Mouse (Mus musculus) heart, embryonic 11.5 days (tissue): ENCODE results near the gene Fam120a. TPM values are rescaled to one million over a fixed set of nuclear protein-coding genes. Genes with fewer than 3 reads are reported as not detected.

Source experiments
- ATAC-seq: fragments of 200-750 bp; cut with Nextera tagmentation; replicated peaks from 2 replicates; pipeline ENCODE4 v1.8.0; 2017; ENCODE audit warnings: moderate library complexity; ENCODE audit not compliant: insufficient number of reproducible peaks, low FRiP score, low TSS enrichment
- H3K27ac ChIP-seq: fragments of 300-500 bp; sonication (generic); 2 replicates; pipeline ENCODE4 v1.5.1; 2014; ENCODE audit warnings: mild to moderate bottlenecking, low read depth, low read length
- H3K27me3 ChIP-seq: fragments of 300-500 bp; sonication (generic); 2 replicates; pipeline ENCODE4 v1.6.1; 2014; ENCODE audit warnings: mild to moderate bottlenecking, low read length, mixed read lengths; ENCODE audit not compliant: control insufficient read depth, insufficient read depth
- H3K36me3 ChIP-seq: fragments of 300-500 bp; sonication (generic); 2 replicates; pipeline ENCODE4 v1.6.1; 2014; ENCODE audit warnings: mild to moderate bottlenecking, low read length, moderate library complexity, mixed read lengths; ENCODE audit not compliant: control insufficient read depth, insufficient read depth
- H3K4me1 ChIP-seq: fragments of 300-500 bp; sonication (generic); 2 replicates; pipeline ENCODE4 v1.6.1; 2014; ENCODE audit warnings: low read length; ENCODE audit not compliant: control insufficient read depth, insufficient read depth
- H3K4me2 ChIP-seq: fragments of 300-500 bp; sonication (generic); 2 replicates; pipeline ENCODE4 v1.6.1; 2014; ENCODE audit warnings: mild to moderate bottlenecking, moderate library complexity
- H3K4me3 ChIP-seq: fragments of 300-500 bp; sonication (generic); 2 replicates; pipeline ENCODE4 v1.5.1; 2014; ENCODE audit warnings: low read depth, low read length
- H3K9ac ChIP-seq: fragments of 300-500 bp; sonication (generic); 2 replicates; pipeline ENCODE4 v1.6.1; 2014; ENCODE audit warnings: mild to moderate bottlenecking, low read depth, low read length, moderate library complexity
- H3K9me3 ChIP-seq: fragments of 300-500 bp; sonication (generic); replicated peaks from 2 replicates; pipeline ENCODE4 v1.6.1; 2016; ENCODE audit warnings: low read length; ENCODE audit not compliant: control insufficient read depth
- WGBS: fragments of 180-500 bp; shearing (Covaris S2); extraction: QIAGEN DNeasy Blood & Tissue Kit; methylation state at CpG from one replicate; pipeline ENCODE4 v1.1.7; 2014; ENCODE audit not compliant: insufficient replicate concordance; 5-methylcytosine and 5-hydroxymethylcytosine counted together
- polyA plus RNA-seq: library from polyadenylated mRNA; unstranded; fragments of >200 nt; fragmentation: Nextera tagmentation; extraction: Ambion mirVana; gene quantifications from 2 replicates; pipeline ENCODE4 v1.2.1, GENCODE M21; 2014

Gene Fam120a
- polyA plus RNA-seq, 1 experiment from 2014 or later, result 31.2 TPM

DNA sequence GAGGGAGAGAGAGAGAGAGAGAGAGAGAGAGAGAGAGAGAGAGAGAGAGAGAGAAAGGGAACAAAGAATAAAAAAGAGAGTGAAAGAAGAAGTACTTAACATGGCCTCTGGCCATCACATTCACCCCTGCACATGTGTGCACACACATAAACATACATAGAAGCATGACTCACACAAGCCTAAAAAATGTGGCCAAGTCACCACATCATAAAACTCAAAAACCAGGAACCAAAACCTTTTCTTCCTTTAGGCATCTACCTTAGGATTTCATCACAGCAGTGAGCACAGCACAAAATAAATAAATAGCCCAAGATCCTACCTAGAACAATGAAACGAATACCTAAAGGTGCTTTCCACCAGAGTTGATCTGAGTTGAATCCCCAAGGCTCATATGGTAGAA is 105.9 kb downstream of the Fam120a start:
- ATAC-seq, result no peak
- Histone ChIP-seq H3K4me1 (peaks cover 32% of the 10 kb centered on the region), H3K9ac (no peak overlapping the region), H3K4me3 (no peak overlapping the region), H3K27ac (no peak overlapping the region), H3K36me3 (no peaks in the 10 kb centered on the region), H3K27me3 (no peaks in the 10 kb centered on the region), H3K9me3 (no peaks in the 10 kb centered on the region), H3K4me2 (no peak overlapping the region)
- 91% methylated on average over 1 of the region's 1 CpGs for WGBS

DNA sequence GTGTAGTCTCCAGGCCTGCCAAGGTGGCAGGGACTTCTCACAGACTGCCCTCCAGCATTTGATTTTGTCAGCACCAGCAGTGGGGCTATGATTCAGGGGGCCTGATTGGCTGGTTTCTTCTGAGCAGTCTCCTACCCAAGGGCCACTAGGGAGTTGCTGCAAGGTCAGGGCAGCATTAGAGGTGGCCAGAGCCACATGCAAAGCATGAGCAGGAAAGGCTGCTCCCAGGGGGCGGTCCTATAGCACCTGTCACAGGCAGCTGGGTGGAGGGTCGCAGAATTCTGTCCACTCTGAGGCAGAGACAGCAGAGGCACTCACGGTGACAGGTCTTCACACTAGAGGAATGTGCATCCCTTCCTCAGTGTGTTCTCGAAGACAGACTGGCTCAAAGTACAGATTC is 109.0 kb downstream of the Fam120a start:
- Histone ChIP-seq H3K9ac (no peak overlapping the region), H3K27ac (no peak overlapping the region), H3K36me3 (no peaks in the 10 kb centered on the region), H3K27me3 (no peaks in the 10 kb centered on the region), H3K4me1 (peaks cover 41% of the 10 kb centered on the region), H3K4me3 (no peak overlapping the region), H3K9me3 (no peaks in the 10 kb centered on the region), H3K4me2 (no peak overlapping the region)
- WGBS, result 65% methylated on average over 4 of the region's 4 CpGs
- no peak for ATAC-seq

DNA sequence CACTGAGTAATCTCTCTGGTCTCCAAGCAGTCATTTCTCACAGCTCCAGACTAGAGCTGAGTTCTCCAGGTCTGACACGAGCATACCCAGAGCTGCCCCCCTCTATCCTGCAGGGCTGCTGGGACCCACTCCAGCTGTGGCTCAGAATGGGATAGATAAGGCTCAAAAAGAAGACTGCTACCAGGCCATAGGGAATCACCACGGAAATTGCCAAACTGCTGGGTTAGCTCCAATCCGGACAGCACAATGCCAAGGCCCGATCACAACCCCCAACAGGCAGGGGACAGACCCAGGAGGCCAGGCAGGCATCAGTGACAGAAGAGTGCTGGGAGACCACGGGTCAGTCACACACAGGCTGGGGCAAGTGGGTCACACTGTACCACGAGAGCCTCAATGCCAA is 109.8 kb downstream of the Fam120a start:
- WGBS, result 47% methylated on average over 6 of the region's 6 CpGs
- Histone ChIP-seq H3K9me3 (no peaks in the 10 kb centered on the region), H3K36me3 (no peaks in the 10 kb centered on the region), H3K9ac (no peak overlapping the region), H3K27me3 (no peaks in the 10 kb centered on the region), H3K4me1 (peaks cover 43% of the 10 kb centered on the region), H3K4me2 (no peak overlapping the region), H3K4me3 (no peak overlapping the region), H3K27ac (no peak overlapping the region)
- ATAC-seq, result no peak

DNA sequence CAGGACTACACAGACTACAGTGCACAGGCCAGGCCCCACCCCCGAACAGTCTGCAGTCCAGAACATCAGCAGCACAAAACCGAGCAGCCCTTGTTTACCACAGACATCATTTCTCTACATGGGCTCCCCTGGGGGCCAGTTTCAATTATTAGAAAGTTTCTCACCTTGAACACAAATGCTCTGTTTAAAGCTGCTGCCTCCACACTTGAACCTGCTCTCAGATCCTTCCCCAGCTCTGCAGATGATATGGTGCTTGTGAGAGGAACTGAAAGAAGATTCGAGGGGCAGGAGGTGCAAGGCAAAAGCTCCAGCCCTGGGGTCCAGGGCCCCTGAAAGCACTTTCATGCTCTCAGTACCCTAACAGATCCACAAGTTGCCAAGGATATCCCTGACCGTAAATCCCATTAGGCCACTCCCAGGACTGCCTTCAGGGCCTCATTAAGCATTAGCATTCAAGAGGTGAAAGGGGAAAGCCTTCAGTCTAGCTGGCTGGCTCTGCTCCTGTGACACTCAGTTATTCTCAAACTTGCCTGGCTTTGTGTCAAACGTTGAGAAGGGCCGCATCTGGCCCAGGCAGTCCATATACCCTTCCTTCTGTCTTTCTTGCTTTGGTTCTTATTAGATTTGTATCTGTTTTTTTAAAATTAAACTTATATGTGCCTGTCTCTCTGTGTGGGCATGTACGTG is 110.4 kb downstream of the Fam120a start:
- no peak for ATAC-seq
- no peak overlapping the region for H3K4me3 ChIP-seq
- no peak overlapping the region for H3K27ac ChIP-seq
- H3K27me3 ChIP-seq, result no peaks in the 10 kb centered on the region
- H3K36me3 ChIP-seq, result no peaks in the 10 kb centered on the region
- 59% methylated on average over 7 of the region's 7 CpGs for WGBS
- peaks cover 47% of the 10 kb centered on the region for H3K4me1 ChIP-seq
- no peaks in the 10 kb centered on the region for H3K9me3 ChIP-seq
- no peak overlapping the region for H3K9ac ChIP-seq
- H3K4me2 ChIP-seq, result no peak overlapping the region

DNA sequence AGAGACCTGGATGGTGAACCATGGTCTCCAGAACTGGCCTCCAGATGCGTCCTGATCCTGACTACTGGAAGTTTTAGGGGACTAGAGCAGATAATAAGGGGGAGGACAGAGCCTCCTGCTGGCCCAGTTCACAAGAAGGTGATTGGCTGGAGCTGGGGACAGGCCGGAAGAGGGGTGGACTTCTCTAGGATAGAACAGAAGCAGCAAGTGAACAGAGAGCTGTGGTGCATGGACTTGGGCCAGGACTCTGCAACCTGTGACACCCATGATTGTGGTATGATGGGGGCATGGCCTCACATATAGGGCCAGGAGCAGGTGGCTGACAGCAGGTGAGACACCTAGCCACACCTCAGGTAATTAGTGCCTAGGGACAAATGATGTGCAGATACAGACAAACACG is 113.9 kb downstream of the Fam120a start:
- Histone ChIP-seq H3K9ac (no peak overlapping the region), H3K36me3 (no peaks in the 10 kb centered on the region), H3K4me3 (no peak overlapping the region), H3K4me1 (peaks cover 53% of the 10 kb centered on the region), H3K9me3 (no peaks in the 10 kb centered on the region), H3K4me2 (no peak overlapping the region), H3K27ac (no peak overlapping the region), H3K27me3 (no peaks in the 10 kb centered on the region)
- no peak for ATAC-seq
- 40% methylated on average over 3 of the region's 3 CpGs for WGBS

DNA sequence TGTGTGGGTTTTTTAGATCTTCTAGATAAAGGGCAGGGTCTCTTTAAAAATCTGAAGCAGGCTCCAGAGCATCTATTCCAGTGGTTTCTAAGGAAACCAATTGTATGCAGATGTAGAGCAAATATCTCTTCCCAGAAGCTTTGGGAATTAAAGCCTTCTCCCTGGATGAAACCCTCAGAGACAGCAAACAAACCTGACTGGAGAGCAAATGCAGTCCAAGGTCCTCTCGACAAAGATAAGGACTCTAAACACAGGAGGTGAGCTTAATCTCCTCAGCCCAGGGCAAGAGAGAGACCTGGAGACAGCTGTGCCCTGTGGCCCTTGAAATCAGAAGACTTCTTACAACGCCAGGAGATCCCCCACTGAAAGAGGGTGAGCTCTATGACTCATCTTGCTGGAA is 114.3 kb downstream of the Fam120a start:
- ATAC-seq, result no peak
- 9% methylated on average over 2 of the region's 2 CpGs for WGBS

DNA sequence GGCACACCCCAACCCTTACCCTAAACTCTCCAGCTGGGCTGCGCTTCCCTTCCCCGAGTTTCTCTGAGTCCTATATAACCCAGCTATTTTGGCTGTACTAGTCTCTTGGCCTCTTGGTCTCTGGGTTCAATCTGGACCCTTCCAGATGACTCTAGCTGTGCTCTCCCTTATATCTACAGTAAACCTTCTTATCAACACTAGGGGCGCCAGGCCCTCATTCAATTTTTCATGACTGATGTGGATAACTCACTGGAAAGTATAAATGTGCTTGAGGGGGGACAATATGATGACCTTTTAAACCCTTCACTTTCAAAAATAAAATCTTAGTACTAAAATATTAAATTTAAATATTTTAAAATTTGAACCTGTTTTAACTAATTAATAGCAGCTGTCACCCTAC is 115.0 kb downstream of the Fam120a start:
- 0 out of 2 replicates have a peak overlapping the region, but pooled peaks have one; percentile 3 for H3K27ac ChIP-seq
- H3K4me3 ChIP-seq, result no peak overlapping the region
- H3K9me3 ChIP-seq, result no peaks in the 10 kb centered on the region
- peaks cover 3% of the 10 kb centered on the region; the same call in 1 of the 2 replicates for H3K36me3 ChIP-seq
- peaks cover 43% of the 10 kb centered on the region for H3K4me1 ChIP-seq
- WGBS, result 34% methylated on average over 3 of the region's 3 CpGs
- no peaks in the 10 kb centered on the region for H3K27me3 ChIP-seq
- no peak overlapping the region for H3K9ac ChIP-seq
- no peak for ATAC-seq
- H3K4me2 ChIP-seq, result no peak overlapping the region

More for the DNA sequence above, 114.3 kb downstream of the Fam120a start:
- peaks cover 49% of the 10 kb centered on the region for H3K4me1 ChIP-seq
- no peaks in the 10 kb centered on the region for H3K27me3 ChIP-seq
- H3K9me3 ChIP-seq, result no peaks in the 10 kb centered on the region
- H3K4me3 ChIP-seq, result no peak overlapping the region
- no peak overlapping the region for H3K4me2 ChIP-seq
- H3K27ac ChIP-seq, result no peak overlapping the region
- peaks cover 2% of the 10 kb centered on the region; the same call in 1 of the 2 replicates for H3K36me3 ChIP-seq
- no peak overlapping the region for H3K9ac ChIP-seq

DNA sequence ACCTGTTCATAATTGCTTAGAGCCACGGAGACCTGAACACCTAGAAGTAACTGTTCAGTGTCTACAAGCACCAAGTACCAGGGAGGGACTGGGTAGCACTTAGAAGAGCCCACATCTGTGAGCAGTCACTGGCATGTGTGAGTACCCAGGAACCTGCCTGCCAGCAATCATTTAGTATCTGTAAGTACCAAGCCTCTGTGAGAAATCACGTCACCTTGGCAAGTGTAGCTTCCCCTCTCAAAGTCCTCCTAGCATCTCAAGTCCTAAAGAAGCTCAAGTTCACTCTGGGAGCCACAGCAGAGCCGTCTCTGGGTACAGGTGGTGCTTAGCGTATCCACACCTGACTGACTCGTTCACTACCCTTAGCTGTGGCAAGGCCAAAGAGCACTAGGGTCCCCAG is 116.1 kb downstream of the Fam120a start:
- Histone ChIP-seq H3K4me3 (no peak overlapping the region), H3K27ac (no peak overlapping the region), H3K27me3 (no peaks in the 10 kb centered on the region), H3K4me1 (peaks cover 36% of the 10 kb centered on the region), H3K4me2 (no peak overlapping the region), H3K9ac (no peak overlapping the region), H3K36me3 (peaks cover 3% of the 10 kb centered on the region; the same call in 1 of the 2 replicates), H3K9me3 (no peaks in the 10 kb centered on the region)
- no peak for ATAC-seq
- WGBS, result 82% methylated on average over 5 of the region's 5 CpGs

DNA sequence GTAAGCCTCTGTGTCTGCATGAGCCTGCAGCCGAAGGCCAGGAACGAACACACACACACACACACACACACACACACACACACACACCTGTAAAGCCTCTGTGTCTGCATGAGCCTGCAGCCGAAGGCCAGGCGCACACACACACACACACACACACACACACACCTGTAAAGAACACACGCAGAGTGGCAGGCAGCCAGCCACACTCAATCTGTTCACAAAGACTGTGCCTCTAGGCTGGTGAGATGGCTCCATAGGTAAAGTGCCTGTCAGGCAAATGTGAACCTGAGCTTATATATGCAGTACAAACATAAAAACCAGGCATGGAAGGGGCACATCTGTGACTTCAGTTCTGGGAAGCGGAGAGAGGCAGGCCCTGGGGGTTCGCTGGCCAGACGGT is 117.0 kb downstream of the Fam120a start:
- 90% methylated on average over 8 of the region's 8 CpGs for WGBS
- no peaks in the 10 kb centered on the region for H3K9me3 ChIP-seq
- H3K4me1 ChIP-seq, result peaks cover 33% of the 10 kb centered on the region
- no peak overlapping the region for H3K9ac ChIP-seq
- H3K36me3 ChIP-seq, result peaks cover 3% of the 10 kb centered on the region; the same call in 1 of the 2 replicates
- no peaks in the 10 kb centered on the region for H3K27me3 ChIP-seq
- no peak overlapping the region for H3K27ac ChIP-seq
- H3K4me3 ChIP-seq, result no peak overlapping the region
- no peak overlapping the region for H3K4me2 ChIP-seq
- ATAC-seq, result no peak
